Mouse (Mus musculus): Measurements from ENCODE around the gene Zfp148. TPM values are rescaled to one million over a fixed set of nuclear protein-coding genes. Genes with fewer than 3 reads are reported as not detected.

The Zfp148 gene
- polyA plus RNA-seq (2012; rRNA removed), result 3.9 and 4.1 TPM in 2 replicates

DNA sequence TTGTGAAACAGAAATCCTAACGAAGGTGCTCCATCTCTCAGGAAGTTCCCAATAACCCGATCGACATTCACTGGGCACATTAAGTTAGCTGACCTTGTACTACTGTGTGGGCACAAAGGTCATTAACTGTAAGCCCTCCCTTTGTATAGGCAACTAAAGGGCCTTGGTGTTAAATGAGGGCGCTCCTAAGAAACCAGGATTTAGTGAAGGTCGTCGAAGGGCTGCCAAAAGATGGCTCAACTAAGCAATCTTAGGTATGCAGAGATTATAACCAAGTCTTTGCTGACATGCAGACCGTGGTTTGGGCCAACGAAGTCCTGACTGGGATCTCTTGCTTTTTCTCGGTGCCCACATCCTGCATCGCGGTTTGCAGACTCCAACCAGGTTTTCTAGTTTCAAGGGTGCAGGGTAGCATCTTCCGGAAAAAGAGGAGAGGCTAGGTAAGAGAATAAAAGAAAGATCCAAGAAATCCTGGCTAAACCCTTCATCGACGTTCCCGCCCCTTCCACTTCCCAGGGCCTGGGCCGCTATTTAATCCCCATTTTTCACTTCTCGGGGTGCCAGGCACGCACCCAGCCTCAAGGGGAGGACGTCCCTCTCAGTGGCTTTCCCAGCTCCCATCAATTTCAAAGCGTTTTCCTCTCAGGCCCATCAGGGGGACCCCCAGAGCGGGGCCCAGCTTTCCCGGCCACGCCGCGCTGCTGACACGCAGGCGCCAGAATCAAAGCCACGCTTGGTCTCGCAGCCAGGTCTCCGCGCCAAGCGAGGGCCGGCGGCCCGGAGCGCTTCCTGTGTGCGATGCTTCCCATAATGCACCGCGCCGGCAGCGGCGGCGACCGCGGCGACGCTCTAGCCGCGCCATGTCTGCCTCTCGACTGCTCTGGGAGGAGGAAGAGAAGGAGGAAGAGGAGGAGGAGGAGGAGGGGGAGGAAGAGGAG is at the start of gene Zfp148:
Gene Zfp148, plus strand, starts transcription at position 893 of the 938 bp plus-strand sequence.

DNA sequence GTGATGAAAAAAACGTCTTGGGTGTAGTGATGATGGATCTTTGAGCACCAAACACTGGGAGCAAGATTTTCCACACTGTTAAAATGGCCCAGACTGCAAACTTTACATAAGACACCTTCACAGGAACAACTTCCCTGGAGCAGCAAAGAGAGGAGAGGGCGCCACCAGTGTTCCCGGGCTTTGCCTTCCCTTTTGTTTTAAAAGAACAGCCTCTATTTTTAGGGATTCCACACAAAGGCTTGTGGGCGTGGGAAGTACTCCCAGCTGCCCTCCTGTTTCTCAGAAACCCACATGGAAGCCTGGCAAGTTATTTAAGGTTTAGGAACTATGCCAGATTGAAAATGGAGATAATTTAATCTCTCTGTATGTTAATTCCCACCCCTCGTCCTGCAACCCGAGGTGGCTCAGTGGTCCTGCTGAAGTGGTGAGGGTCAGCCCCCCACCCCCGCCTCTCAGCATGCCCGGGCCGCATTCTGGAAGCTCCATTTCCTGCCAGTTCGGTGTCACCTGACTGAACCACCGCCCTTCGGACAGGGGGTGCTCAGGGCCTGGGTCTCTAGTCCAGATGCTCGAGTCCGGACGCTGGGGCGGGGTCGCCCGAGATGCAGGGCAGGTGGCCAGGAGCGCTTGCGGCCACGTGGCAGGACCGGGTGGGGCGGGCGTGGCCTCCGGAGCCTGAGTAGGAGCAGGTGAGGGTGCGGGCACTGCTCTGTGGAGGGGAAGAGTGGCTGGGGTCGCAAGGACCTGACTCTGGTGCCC is 136.3 kb downstream of the Zfp148 start, which contains the start of gene Slc12a8:
Gene Slc12a8, plus strand, starts transcription at position 522 of the 759 bp plus-strand sequence.

Other genes with a start within 250 kb of the Zfp148 start
- gene Osbpl11, start 195.8 kb upstream of the Zfp148 start, polyA plus RNA-seq (2012; rRNA removed), result 3.3 and 3.8 TPM in 2 replicates
- 7.0 and 8.8 TPM in 2 replicates for gene Snx4, start 129.4 kb upstream of the Zfp148 start, polyA plus RNA-seq (2012; rRNA removed)
- 0.07 TPM in 2 replicates for gene Slc12a8, start 136.5 kb downstream of the Zfp148 start, polyA plus RNA-seq (2012; rRNA removed)